ENCODE assay signal across 15 mouse cellular contexts in the genomic region with DNA sequence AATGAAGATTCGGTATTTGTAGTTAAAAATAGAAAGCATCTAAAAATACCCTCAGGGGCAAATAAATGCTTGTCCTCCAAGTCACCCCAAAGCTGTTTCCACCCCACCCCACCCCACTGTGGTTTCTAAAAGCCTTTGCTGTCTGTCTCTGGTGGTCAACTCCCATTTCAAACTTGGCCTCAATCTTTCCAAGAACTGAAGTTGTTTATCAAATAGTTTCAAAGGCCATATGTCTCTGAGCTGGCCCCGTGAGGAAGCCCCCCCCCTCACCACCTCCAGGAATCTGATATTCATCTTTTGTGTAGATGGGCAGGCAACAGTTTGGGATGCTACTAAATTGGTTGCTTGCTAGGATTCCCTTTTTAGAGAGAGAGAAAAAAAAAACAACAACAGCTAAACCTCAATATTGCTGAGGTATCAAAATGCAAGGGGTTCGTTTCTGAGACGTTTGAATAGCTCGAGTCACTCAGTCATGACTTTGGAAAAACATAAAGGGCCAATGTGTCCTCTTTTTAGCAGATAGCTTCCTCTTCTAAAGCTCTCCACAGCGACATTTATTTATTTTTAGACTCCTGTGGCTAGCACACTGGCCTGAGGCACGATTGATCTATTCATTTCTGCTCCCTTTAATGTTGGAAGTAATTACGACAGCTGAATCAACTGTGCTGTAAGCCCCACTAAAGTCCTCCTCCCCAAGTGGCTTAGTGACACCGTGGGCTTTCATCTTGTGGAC. TPM values are rescaled to one million over a fixed set of nuclear protein-coding genes. Genes with fewer than 3 reads are reported as not detected.
A peak's percentile ranks its signal among the peaks of the same experiment; 100 is the strongest.
DNase-seq lines count a peak whose midpoint lies in the region; ATAC-seq and TF ChIP-seq lines count a peak whose summit lies in the region.
"Had no signal": no experiment of that assay in that cellular context is flagged by ENCODE, and none has a peak within 500 bp of the region (broad histone marks: within the 10 kb centered on the region; RNA-seq: fewer than 3 reads in every experiment).

No protein-coding gene starts in this region.

- H3K9me3 ChIP-seq in midbrain, embryonic 13.5 days = no peaks in the 10 kb centered on the region
- no peaks in the 10 kb centered on the region for H3K9me3 ChIP-seq in midbrain, embryonic 16.5 days (replicated peaks; ENCODE audit: control insufficient read depth, low read length, poor library complexity, severe bottlenecking)
- no peaks in the 10 kb centered on the region for H3K9me3 ChIP-seq in liver, embryonic 11.5 days (ENCODE audit: control insufficient read depth, low read length)
- H3K9me3 ChIP-seq: intestine, embryonic 15.5 days; limb, embryonic 15.5 days had no signal

- DNase-seq in liver, embryonic 11.5 days (ENCODE audit: low spot score) = no peak
- DNase-seq in kidney, adult 9 months = no peak
- no peak for DNase-seq in kidney, postnatal 14 days
- DNase-seq: cerebellum, postnatal 25 days; heart, adult 18-20 months; heart, postnatal 4 days; kidney, postnatal 36 days; right cerebral cortex, postnatal 4 days had no signal

- 0 out of 2 replicates have a peak, but pooled peaks have one; percentile 30 for ATAC-seq in midbrain, embryonic 13.5 days
- ATAC-seq in midbrain, embryonic 16.5 days = no peak
- peak; percentile 63 for ATAC-seq in liver, embryonic 11.5 days (replicated peaks; ENCODE audit: low FRiP score)
- ATAC-seq in neutrophil, adult 5-6 weeks (ENCODE audit: extremely low read depth, insufficient number of reproducible peaks, low FRiP score, poor library complexity, severe bottlenecking) = 0 out of 2 replicates have a peak, but pooled peaks have one; percentile 23
- no peak for ATAC-seq in erythroblast, adult 5-6 weeks (replicated peaks; ENCODE audit: low FRiP score, poor library complexity, severe bottlenecking)
- ATAC-seq: intestine, embryonic 15.5 days had no signal

- peaks cover 7% of the 10 kb centered on the region; the same call in 1 of the 2 replicates for H3K4me1 ChIP-seq in midbrain, embryonic 13.5 days (replicated peaks)
- no peaks in the 10 kb centered on the region for H3K4me1 ChIP-seq in midbrain, embryonic 16.5 days (ENCODE audit: control insufficient read depth, insufficient read depth, low read length)
- peaks cover 24% of the 10 kb centered on the region for H3K4me1 ChIP-seq in bone marrow macrophage, adult 2 months (ENCODE audit: control insufficient read depth, insufficient read depth, low read length)
- peaks cover 11% of the 10 kb centered on the region for H3K4me1 ChIP-seq in liver, embryonic 11.5 days (replicated peaks; ENCODE audit: control insufficient read depth, insufficient read depth, low read length)
- H3K4me1 ChIP-seq: intestine, embryonic 15.5 days; limb, embryonic 15.5 days had no signal

- H3K27me3 ChIP-seq in midbrain, embryonic 13.5 days = no peaks in the 10 kb centered on the region
- H3K27me3 ChIP-seq in midbrain, embryonic 16.5 days (ENCODE audit: control insufficient read depth, insufficient read depth, low read depth, low read length) = no peaks in the 10 kb centered on the region
- no peaks in the 10 kb centered on the region for H3K27me3 ChIP-seq in liver, embryonic 11.5 days (replicated peaks; ENCODE audit: control insufficient read depth, insufficient read depth, low read length)
- H3K27me3 ChIP-seq: intestine, embryonic 15.5 days; limb, embryonic 15.5 days had no signal

- 23% methylated on average over 9 of the region's 9 CpGs for WGBS in midbrain, embryonic 13.5 days
- WGBS in midbrain, embryonic 16.5 days = 24% methylated on average over 9 of the region's 9 CpGs
- WGBS in liver, embryonic 11.5 days = 29% methylated on average over 9 of the region's 9 CpGs

- H3K4me2 ChIP-seq in midbrain, embryonic 13.5 days (replicated peaks) = no peak overlapping the region
- H3K4me2 ChIP-seq in midbrain, embryonic 16.5 days (ENCODE audit: low read length) = no peak overlapping the region
- peak overlapping the region; percentile 42 for H3K4me2 ChIP-seq in liver, embryonic 11.5 days
- H3K4me2 ChIP-seq: intestine, embryonic 15.5 days; limb, embryonic 15.5 days had no signal

- H3K4me3 ChIP-seq in midbrain, embryonic 13.5 days (replicated peaks) = no peak overlapping the region
- H3K4me3 ChIP-seq in midbrain, embryonic 16.5 days (ENCODE audit: low read depth, low read length) = no peak overlapping the region
- no peak overlapping the region for H3K4me3 ChIP-seq in bone marrow macrophage, adult 2 months (ENCODE audit: insufficient read depth, low read length)
- no peak overlapping the region for H3K4me3 ChIP-seq in liver, embryonic 11.5 days (ENCODE audit: low read depth, low read length)
- H3K4me3 ChIP-seq: intestine, embryonic 15.5 days; limb, embryonic 15.5 days had no signal

- no peak for TF ChIP-seq POLR2A in bone marrow macrophage, adult 2 months (IDR thresholded peaks at IDR 0.05; ENCODE audit: borderline replicate concordance, low read depth, low read length)

- no peaks in the 10 kb centered on the region for H3K36me3 ChIP-seq in midbrain, embryonic 13.5 days
- no peaks in the 10 kb centered on the region for H3K36me3 ChIP-seq in midbrain, embryonic 16.5 days (ENCODE audit: control insufficient read depth, insufficient read depth, low read length)
- no peaks in the 10 kb centered on the region for H3K36me3 ChIP-seq in liver, embryonic 11.5 days (ENCODE audit: control insufficient read depth, insufficient read depth, low read length)
- H3K36me3 ChIP-seq: intestine, embryonic 15.5 days; limb, embryonic 15.5 days had no signal

- no peak overlapping the region for H3K27ac ChIP-seq in midbrain, embryonic 13.5 days
- no peak overlapping the region for H3K27ac ChIP-seq in midbrain, embryonic 16.5 days (ENCODE audit: low read length)
- H3K27ac ChIP-seq in bone marrow macrophage, adult 2 months (ENCODE audit: insufficient read depth, low read depth, low read length) = peak overlapping the region; percentile 80
- H3K27ac ChIP-seq in liver, embryonic 11.5 days (ENCODE audit: low read depth, low read length) = no peak overlapping the region; the same call in 1 of the 2 replicates
- H3K27ac ChIP-seq: intestine, embryonic 15.5 days; limb, embryonic 15.5 days had no signal

- no peak for TF ChIP-seq CTCF in bone marrow macrophage, adult 2 months (IDR thresholded peaks at IDR 0.05; ENCODE audit: low read depth, low read length)

- no peak overlapping the region for H3K9ac ChIP-seq in midbrain, embryonic 13.5 days (replicated peaks)
- no peak overlapping the region for H3K9ac ChIP-seq in midbrain, embryonic 16.5 days (ENCODE audit: low read depth, low read length)
- H3K9ac ChIP-seq in liver, embryonic 11.5 days (ENCODE audit: low read depth, low read length) = no peak overlapping the region
- H3K9ac ChIP-seq: intestine, embryonic 15.5 days; limb, embryonic 15.5 days had no signal

RNA-seq across cellular contexts. Expression of gene Nap1l1, which starts 26.9 kb away (rescaled TPM):
- 239 and 255 TPM in 2 replicates for polyA plus RNA-seq in midbrain, embryonic 13.5 days (2015; fragmentation: Nextera tagmentation; extraction: Ambion mirVana)
- polyA plus RNA-seq in midbrain, embryonic 16.5 days (2015; fragmentation: Nextera tagmentation; extraction: Ambion mirVana) = 163 and 179 TPM in 2 replicates
- 438 and 464 TPM in 2 replicates for polyA plus RNA-seq in bone marrow macrophage, adult 2 months (2012; ENCODE audit: insufficient read depth, insufficient read length, missing spikeins)
- 313 and 324 TPM in 2 replicates for polyA plus RNA-seq in liver, embryonic 11.5 days (2014; fragmentation: Nextera tagmentation; extraction: Ambion mirVana)
- total RNA-seq in neutrophil, adult 5-6 weeks (2017) = 347 and 391 TPM in 2 replicates
- 105 and 154 TPM in 2 replicates for total RNA-seq in erythroblast, adult 5-6 weeks (2015; ENCODE audit: low replicate concordance)
- total RNA-seq in erythroblast, adult 5-6 weeks (2017; ENCODE audit: low replicate concordance) = 128 and 220 TPM in 2 replicates

RNA-seq across cellular contexts. Expression of gene Phlda1, which starts 60.0 kb away (rescaled TPM):
- 31.3 and 32.4 TPM in 2 replicates for polyA plus RNA-seq in midbrain, embryonic 13.5 days (2015; fragmentation: Nextera tagmentation; extraction: Ambion mirVana)
- polyA plus RNA-seq in midbrain, embryonic 16.5 days (2015; fragmentation: Nextera tagmentation; extraction: Ambion mirVana) = 30.8 and 30.9 TPM in 2 replicates
- polyA plus RNA-seq in bone marrow macrophage, adult 2 months (2012; ENCODE audit: insufficient read depth, insufficient read length, missing spikeins) = 0.47 and 1.4 TPM in 2 replicates
- polyA plus RNA-seq in liver, embryonic 11.5 days (2014; fragmentation: Nextera tagmentation; extraction: Ambion mirVana) = 15.8 and 16.1 TPM in 2 replicates
- 2.0 and 4.5 TPM in 2 replicates for total RNA-seq in neutrophil, adult 5-6 weeks (2017)
- total RNA-seq in erythroblast, adult 5-6 weeks (2015; ENCODE audit: low replicate concordance) = 0.38 and 4.0 TPM in 2 replicates
- 0.84 TPM in 1 of 2 replicates, not detected in the other for total RNA-seq in erythroblast, adult 5-6 weeks (2017; ENCODE audit: low replicate concordance)

Comparison
In these comparisons a context has a peak if more than half of its experiments do, and no peak if none do; other contexts are left out.
1. ATAC-seq: peak in midbrain, embryonic 13.5 days (single experiment), liver, embryonic 11.5 days (single experiment) and neutrophil, adult 5-6 weeks (single experiment); none in midbrain, embryonic 16.5 days (single experiment) and erythroblast, adult 5-6 weeks (single experiment).